Mouse (Mus musculus): ENCODE results near the gene Icam1. TPM values are rescaled to one million over a fixed set of nuclear protein-coding genes. Genes with fewer than 3 reads are reported as not detected.

Gene Icam1
- polyA plus RNA-seq, 1 experiment from 2014 or later: 5.5 TPM

DNA sequence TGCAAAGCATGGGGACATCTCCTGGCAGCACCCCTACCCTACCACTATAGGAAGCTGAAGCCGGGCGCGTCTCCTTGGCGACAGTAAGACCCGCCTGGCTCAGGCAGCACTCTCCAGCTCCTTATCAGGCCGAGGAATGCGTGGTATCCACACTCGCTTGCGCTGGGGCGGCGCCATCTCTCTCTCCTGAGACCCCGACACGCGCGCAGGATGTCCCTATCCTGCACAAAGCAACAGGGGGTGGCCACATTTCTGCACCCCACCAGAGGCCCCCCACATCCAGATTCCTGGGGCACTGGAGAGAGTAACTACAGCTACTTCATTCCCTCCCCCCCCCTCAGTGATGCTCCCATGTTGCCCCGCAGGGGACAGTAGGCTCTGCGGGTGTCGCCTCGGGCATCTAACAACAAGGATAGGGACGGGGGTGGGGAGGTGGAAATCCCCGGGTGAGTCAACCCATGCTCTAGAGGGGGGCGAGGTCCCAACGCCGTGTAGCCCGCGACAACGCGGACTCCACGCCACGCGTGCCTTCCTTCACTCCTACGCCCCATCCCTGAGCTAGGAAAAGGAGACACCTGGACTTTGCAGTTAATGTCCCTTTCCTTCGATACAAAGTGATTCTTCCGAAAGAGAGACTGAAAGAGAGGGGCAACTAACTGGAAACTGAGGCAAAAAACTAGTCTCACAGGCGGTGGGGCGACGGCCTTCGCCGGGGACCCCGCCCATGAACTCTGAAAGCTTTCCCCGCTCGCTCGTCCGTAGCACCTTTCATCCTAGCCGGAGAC is 40.2 kb upstream of the Icam1 start:
- Histone ChIP-seq H3K9ac (ENCODE audit: low read length) (peak overlapping the region; percentile 97), H3K36me3 (ENCODE audit: control insufficient read depth, insufficient read depth, low read length) (no peaks in the 10 kb centered on the region), H3K4me1 (ENCODE audit: control insufficient read depth, insufficient read depth, low read length) (peaks cover 49% of the 10 kb centered on the region), H3K4me3 (ENCODE audit: low read depth, low read length) (peak overlapping the region; percentile 92), H3K4me2 (ENCODE audit: low read depth, severe bottlenecking) (peak overlapping the region; percentile 98), H3K27me3 (ENCODE audit: control insufficient read depth, insufficient read depth, low read length) (no peaks in the 10 kb centered on the region), H3K27ac (replicated peaks; ENCODE audit: low read depth, low read length) (peak overlapping the region; percentile 99), H3K9me3 (ENCODE audit: control insufficient read depth, low read length) (no peaks in the 10 kb centered on the region)
- DNase-seq (ENCODE audit: low spot score) (peak; percentile 71), ATAC-seq (ENCODE audit: insufficient number of reproducible peaks, low FRiP score, low TSS enrichment, low read depth) (no peak)
- WGBS: under 1% methylated on average over 45 of the region's 45 CpGs

DNA sequence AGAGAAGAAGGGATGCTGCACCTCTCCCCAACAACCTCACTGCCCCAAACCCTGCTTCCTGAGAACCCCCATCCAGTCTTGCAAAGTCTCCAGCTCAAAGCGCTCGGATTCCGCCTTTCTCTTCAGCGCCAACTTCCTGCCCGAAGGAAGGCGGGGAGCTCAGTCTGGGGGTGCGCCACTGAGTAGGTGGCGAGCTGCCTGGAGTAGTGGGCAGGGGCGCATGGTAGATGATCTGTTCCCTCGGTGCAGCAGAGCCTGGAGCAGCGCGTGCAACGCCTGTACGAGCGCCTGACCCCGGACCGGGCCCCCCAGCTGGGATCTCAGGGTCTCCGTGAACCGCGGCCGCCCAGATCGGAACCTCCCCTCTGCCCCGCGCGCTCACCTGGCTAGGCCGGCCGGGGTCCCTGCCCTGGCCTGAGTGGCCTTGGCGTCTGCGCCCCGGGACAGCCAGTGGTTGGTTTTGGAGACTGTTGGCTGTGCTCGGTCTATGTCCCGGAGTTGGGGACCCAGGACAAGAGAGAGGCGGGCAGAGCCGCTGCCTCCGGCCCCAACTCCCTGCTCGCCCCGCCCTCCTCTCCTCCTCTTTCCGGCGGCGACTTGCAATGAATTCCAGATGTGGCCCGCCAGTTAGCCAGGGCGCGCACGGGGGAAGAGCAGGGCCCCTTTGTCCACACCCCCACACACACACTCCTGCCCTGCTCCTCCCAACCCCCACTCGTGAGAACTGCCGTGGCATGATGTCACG is 39.4 kb upstream of the Icam1 start, which contains the start of gene S1pr2:
S1pr2 (minus strand) TSS at position 566 of the 745 bp plus-strand sequence.
- H3K36me3 ChIP-seq (ENCODE audit: control insufficient read depth, insufficient read depth, low read length): no peaks in the 10 kb centered on the region
- peak within 1 kb of the TSS; percentile 92 for H3K4me3 ChIP-seq (ENCODE audit: low read depth, low read length)
- no peaks in the 10 kb centered on the region for H3K9me3 ChIP-seq (ENCODE audit: control insufficient read depth, low read length)
- H3K27me3 ChIP-seq (ENCODE audit: control insufficient read depth, insufficient read depth, low read length): no peaks in the 10 kb centered on the region
- 0% methylated on average over 43 of the region's 47 CpGs for WGBS
- peaks cover 45% of the 10 kb centered on the region for H3K4me1 ChIP-seq (ENCODE audit: control insufficient read depth, insufficient read depth, low read length)
- peak within 1 kb of the TSS; percentile 99 for H3K27ac ChIP-seq (replicated peaks; ENCODE audit: low read depth, low read length)
- ATAC-seq (ENCODE audit: insufficient number of reproducible peaks, low FRiP score, low TSS enrichment, low read depth) (peak; percentile 85), DNase-seq (ENCODE audit: low spot score) (peak; percentile 98)
- peak within 1 kb of the TSS; percentile 98 for H3K4me2 ChIP-seq (ENCODE audit: low read depth, severe bottlenecking)
- H3K9ac ChIP-seq (ENCODE audit: low read length): peak within 1 kb of the TSS; percentile 97

DNA sequence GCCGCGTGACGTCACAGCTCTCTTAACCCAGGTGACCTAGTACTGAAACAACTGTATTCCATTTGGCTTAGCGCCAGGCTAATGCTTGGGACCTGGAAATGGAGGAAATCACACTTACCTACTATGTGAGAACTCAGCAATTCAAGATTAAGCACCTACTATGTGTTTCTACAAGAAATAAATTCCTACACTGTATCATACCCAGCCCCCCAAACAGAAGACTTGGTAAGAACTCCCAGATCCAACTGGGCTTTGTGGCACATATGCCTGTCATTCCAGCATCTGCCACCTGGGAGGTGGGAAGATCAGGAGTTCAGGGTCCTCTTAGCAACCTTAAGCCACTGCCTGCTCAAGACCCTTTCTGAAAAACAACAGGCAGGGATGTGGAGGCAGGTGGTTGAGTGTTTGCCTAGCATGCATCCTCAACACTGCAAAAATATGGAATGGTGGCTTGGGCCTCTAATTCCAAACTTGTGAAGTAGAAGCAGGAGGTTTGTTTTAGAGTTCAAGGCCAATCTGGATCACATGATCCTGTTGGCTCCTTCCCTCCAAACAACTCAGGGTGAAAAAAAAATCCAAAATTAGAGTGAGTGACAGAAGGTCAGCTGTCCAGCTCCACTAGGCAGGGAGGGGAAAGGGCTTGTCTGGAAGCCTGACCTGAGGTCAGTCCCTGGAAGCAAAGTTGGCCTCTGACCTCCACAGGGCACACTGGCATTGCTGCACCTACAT is 38.7 kb upstream of the Icam1 start:
- H3K27me3 ChIP-seq (ENCODE audit: control insufficient read depth, insufficient read depth, low read length): no peaks in the 10 kb centered on the region
- peaks cover 39% of the 10 kb centered on the region for H3K4me1 ChIP-seq (ENCODE audit: control insufficient read depth, insufficient read depth, low read length)
- no peaks in the 10 kb centered on the region for H3K9me3 ChIP-seq (ENCODE audit: control insufficient read depth, low read length)
- H3K4me2 ChIP-seq (ENCODE audit: low read depth, severe bottlenecking): peak overlapping the region; percentile 98; the same call in 1 of the 2 replicates
- peak overlapping the region; percentile 99 for H3K27ac ChIP-seq (replicated peaks; ENCODE audit: low read depth, low read length)
- peak overlapping the region; percentile 92 for H3K4me3 ChIP-seq (ENCODE audit: low read depth, low read length)
- H3K9ac ChIP-seq (ENCODE audit: low read length): peak overlapping the region; percentile 14
- no peaks in the 10 kb centered on the region for H3K36me3 ChIP-seq (ENCODE audit: control insufficient read depth, insufficient read depth, low read length)
- DNase-seq (ENCODE audit: low spot score) (no peak), ATAC-seq (ENCODE audit: insufficient number of reproducible peaks, low FRiP score, low TSS enrichment, low read depth) (peak; percentile 11; the same call in 1 of the 2 replicates)
- WGBS: 2% methylated on average over 4 of the region's 4 CpGs

DNA sequence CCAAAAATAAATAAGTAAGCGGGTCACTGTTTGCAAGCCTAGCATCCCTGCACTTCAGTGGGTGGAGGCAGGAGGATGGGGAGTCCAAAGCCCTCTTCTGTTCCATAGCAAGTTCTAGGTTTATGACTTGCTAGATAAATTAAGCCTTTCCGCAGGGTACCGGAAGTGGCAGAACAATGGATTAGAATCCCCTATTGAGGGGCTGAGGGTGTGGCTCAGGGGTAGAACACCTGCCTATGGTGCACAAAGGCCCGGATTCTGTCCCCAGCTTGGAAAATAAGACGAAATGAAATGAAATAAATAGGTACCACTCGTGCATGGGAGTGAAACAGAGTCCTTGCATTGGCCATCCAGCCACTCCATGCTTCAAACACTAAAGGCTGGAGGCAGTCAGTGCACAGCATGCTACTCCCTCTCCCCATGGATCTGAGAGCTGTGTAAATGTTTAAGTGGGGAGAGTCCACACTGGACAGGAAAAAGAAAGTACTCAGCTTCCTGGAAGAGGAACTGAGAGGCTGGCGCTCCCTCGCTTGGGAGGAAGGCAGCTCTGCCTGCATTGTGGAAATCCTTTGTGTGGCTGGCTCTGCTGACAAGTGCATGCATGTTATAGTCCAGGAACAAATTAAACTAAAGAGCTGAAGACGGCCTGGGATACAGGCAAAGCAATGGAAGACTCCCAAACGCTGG is 37.2 kb upstream of the Icam1 start:
- Histone ChIP-seq H3K4me1 (ENCODE audit: control insufficient read depth, insufficient read depth, low read length) (peaks cover 25% of the 10 kb centered on the region), H3K4me3 (ENCODE audit: low read depth, low read length) (no peak overlapping the region), H3K27me3 (ENCODE audit: control insufficient read depth, insufficient read depth, low read length) (no peaks in the 10 kb centered on the region), H3K36me3 (ENCODE audit: control insufficient read depth, insufficient read depth, low read length) (no peaks in the 10 kb centered on the region), H3K9me3 (ENCODE audit: control insufficient read depth, low read length) (no peaks in the 10 kb centered on the region), H3K4me2 (ENCODE audit: low read depth, severe bottlenecking) (no peak overlapping the region), H3K9ac (ENCODE audit: low read length) (no peak overlapping the region), H3K27ac (replicated peaks; ENCODE audit: low read depth, low read length) (no peak overlapping the region)
- ATAC-seq (ENCODE audit: insufficient number of reproducible peaks, low FRiP score, low TSS enrichment, low read depth): no peak
- DNase-seq (ENCODE audit: low spot score): no peak
- 62% methylated on average over 10 of the region's 10 CpGs for WGBS

DNA sequence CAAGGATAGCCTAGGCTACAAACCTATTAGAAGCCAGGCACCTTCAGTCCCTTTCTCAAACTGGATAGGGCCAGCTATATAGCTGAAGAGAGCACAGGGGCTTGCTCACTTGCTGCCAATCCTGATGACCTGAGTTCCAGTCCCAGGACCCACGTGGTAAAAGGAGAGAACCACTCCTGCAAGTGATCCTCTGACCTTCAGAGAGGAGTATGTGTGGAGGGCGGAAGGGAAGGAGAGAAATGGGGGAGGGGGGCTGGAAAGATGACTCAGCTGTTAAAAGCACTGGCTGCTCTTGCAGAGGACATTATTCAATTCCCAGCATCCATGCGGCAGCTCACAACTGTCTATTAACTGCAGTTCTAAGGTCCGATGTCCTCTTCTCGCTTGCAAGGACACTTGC is 36.6 kb upstream of the Icam1 start:
- DNase-seq (ENCODE audit: low spot score): no peak
- no peak overlapping the region for H3K27ac ChIP-seq (replicated peaks; ENCODE audit: low read depth, low read length)

DNA sequence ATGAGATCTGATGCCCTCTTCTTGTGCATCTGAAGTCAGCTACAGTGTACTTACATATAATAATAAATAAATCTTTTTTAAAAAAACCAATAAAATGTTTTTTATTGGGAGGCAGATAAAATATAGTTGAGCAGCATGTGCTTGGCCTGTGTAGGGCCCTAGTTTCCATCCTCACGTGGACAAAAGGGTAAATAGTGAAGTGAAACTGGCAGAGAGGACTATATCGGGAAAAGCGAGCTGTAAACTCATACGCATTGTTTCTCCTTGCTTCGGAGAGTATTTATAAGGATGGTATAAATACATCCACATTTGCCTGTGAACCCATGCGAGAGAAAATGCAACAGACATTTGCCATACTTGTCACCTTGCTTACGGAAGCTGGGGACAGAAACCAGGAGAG is 36.0 kb upstream of the Icam1 start:
- peaks cover 17% of the 10 kb centered on the region for H3K4me1 ChIP-seq (ENCODE audit: control insufficient read depth, insufficient read depth, low read length)
- WGBS: 92% methylated on average over 7 of the region's 7 CpGs
- no peak overlapping the region for H3K9ac ChIP-seq (ENCODE audit: low read length)
- no peaks in the 10 kb centered on the region for H3K9me3 ChIP-seq (ENCODE audit: control insufficient read depth, low read length)
- H3K27me3 ChIP-seq (ENCODE audit: control insufficient read depth, insufficient read depth, low read length): no peaks in the 10 kb centered on the region
- H3K4me2 ChIP-seq (ENCODE audit: low read depth, severe bottlenecking): no peak overlapping the region
- DNase-seq (ENCODE audit: low spot score): no peak
- no peaks in the 10 kb centered on the region for H3K36me3 ChIP-seq (ENCODE audit: control insufficient read depth, insufficient read depth, low read length)
- ATAC-seq (ENCODE audit: insufficient number of reproducible peaks, low FRiP score, low TSS enrichment, low read depth): no peak
- H3K27ac ChIP-seq (replicated peaks; ENCODE audit: low read depth, low read length): no peak overlapping the region
- H3K4me3 ChIP-seq (ENCODE audit: low read depth, low read length): no peak overlapping the region

More for the DNA sequence above, 36.6 kb upstream of the Icam1 start:
- Histone ChIP-seq H3K9me3 (ENCODE audit: control insufficient read depth, low read length) (no peaks in the 10 kb centered on the region), H3K4me3 (ENCODE audit: low read depth, low read length) (no peak overlapping the region), H3K36me3 (ENCODE audit: control insufficient read depth, insufficient read depth, low read length) (no peaks in the 10 kb centered on the region), H3K27me3 (ENCODE audit: control insufficient read depth, insufficient read depth, low read length) (no peaks in the 10 kb centered on the region), H3K4me1 (ENCODE audit: control insufficient read depth, insufficient read depth, low read length) (peaks cover 22% of the 10 kb centered on the region), H3K4me2 (ENCODE audit: low read depth, severe bottlenecking) (no peak overlapping the region), H3K9ac (ENCODE audit: low read length) (no peak overlapping the region)
- no peak for ATAC-seq (ENCODE audit: insufficient number of reproducible peaks, low FRiP score, low TSS enrichment, low read depth)
- WGBS: 66% methylated on average over 5 of the region's 5 CpGs

DNA sequence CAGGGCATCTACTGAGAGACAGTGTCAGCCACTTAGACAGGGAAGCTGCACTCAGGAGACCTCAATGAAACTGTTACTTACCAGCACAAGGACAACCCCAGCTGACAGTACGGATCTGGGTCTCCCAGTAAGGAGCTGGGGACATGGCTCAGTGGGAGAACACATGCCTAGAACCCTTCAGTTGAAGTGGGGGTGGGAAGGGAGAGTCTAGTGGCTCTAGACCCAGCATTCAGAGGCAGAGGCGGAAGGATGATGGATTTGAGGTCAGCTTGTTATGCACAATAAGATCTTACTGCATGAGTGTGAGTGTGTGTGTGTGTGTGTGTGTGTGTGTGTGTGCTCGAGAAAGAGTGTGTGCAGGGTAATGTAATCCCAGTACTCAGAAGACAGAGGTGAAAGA is 33.6 kb upstream of the Icam1 start:
- Histone ChIP-seq H3K27me3 (ENCODE audit: control insufficient read depth, insufficient read depth, low read length) (no peaks in the 10 kb centered on the region), H3K4me3 (ENCODE audit: low read depth, low read length) (no peak overlapping the region), H3K9me3 (ENCODE audit: control insufficient read depth, low read length) (no peaks in the 10 kb centered on the region), H3K9ac (ENCODE audit: low read length) (no peak overlapping the region; the same call in 1 of the 2 replicates), H3K4me1 (ENCODE audit: control insufficient read depth, insufficient read depth, low read length) (peaks cover 4% of the 10 kb centered on the region; the same call in 1 of the 2 replicates), H3K36me3 (ENCODE audit: control insufficient read depth, insufficient read depth, low read length) (no peaks in the 10 kb centered on the region), H3K27ac (replicated peaks; ENCODE audit: low read depth, low read length) (no peak overlapping the region), H3K4me2 (ENCODE audit: low read depth, severe bottlenecking) (no peak overlapping the region)
- ATAC-seq (ENCODE audit: insufficient number of reproducible peaks, low FRiP score, low TSS enrichment, low read depth) (no peak), DNase-seq (ENCODE audit: low spot score) (no peak)
- 72% methylated on average over 3 of the region's 3 CpGs for WGBS

DNA sequence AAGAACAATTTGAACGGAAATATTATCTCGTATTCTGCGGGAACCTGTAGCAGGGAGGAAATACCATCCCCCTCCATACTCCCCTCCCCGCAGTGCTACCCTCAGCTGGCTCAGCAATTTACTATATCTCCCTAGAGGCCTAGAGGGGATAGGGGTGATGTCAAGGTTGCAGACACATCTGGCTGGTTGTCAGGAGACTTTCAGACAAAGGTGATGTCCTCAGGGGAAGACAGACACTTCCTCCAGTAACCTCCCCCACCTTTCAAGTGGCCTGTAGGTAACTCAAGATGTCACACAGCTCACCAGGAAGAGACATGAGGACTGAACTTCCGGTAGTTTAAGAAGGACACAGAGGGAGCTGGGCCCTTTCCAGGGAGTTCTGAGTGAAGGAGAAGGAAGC is 32.6 kb upstream of the Icam1 start:
- Histone ChIP-seq H3K9ac (ENCODE audit: low read length) (no peak overlapping the region), H3K36me3 (ENCODE audit: control insufficient read depth, insufficient read depth, low read length) (no peaks in the 10 kb centered on the region), H3K27me3 (ENCODE audit: control insufficient read depth, insufficient read depth, low read length) (no peaks in the 10 kb centered on the region), H3K4me3 (ENCODE audit: low read depth, low read length) (no peak overlapping the region), H3K4me1 (ENCODE audit: control insufficient read depth, insufficient read depth, low read length) (0 out of 2 replicates have a peak, but pooled peaks cover 3% of the 10 kb centered on the region), H3K27ac (replicated peaks; ENCODE audit: low read depth, low read length) (no peak overlapping the region), H3K4me2 (ENCODE audit: low read depth, severe bottlenecking) (no peak overlapping the region), H3K9me3 (ENCODE audit: control insufficient read depth, low read length) (no peaks in the 10 kb centered on the region)
- DNase-seq (ENCODE audit: low spot score) (no peak), ATAC-seq (ENCODE audit: insufficient number of reproducible peaks, low FRiP score, low TSS enrichment, low read depth) (no peak)
- 57% methylated on average over 5 of the region's 5 CpGs for WGBS

All from limb, embryonic 11.5 days (tissue).